Mouse (Mus musculus): ENCODE measurements around the gene AC109138.7. TPM values are rescaled to one million over a fixed set of nuclear protein-coding genes. Genes with fewer than 3 reads are reported as not detected.
"Not testable (repeated sequence)": the region's sequence is repeated elsewhere in the genome, so short reads cannot be mapped to it uniquely, and the experiment has no call there.

The AC109138.7 gene
- total RNA-seq, 1 experiment from 2014 or later = not detected

GRCm38 (mm10) chr19:4240247-4240668 is 26.1 kb downstream of the AC109138.7 start:
- no peak for ATAC-seq (replicated peaks; ENCODE audit: low read depth, poor library complexity, severe bottlenecking)

DNA sequence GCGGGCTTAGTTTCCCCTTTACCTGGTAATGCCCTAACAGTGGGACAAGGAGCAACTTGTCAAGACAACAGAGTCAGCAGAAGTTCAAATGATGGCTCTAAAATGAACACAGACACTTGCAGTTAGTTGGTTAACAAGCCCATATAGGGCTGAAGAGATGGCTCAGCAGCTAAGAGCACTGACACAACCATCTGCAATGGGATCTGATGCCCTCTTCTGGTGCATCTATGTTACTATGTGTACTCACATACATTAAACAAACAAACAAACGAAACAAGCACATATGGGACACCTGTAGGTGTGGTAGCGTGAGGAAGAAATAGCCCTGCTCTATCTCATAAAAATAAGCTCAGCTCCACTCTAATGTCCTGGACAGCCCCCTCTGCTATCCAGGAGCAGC is 28.3 kb downstream of the AC109138.7 start:
- no peak for ATAC-seq (replicated peaks; ENCODE audit: low read depth, poor library complexity, severe bottlenecking)

DNA sequence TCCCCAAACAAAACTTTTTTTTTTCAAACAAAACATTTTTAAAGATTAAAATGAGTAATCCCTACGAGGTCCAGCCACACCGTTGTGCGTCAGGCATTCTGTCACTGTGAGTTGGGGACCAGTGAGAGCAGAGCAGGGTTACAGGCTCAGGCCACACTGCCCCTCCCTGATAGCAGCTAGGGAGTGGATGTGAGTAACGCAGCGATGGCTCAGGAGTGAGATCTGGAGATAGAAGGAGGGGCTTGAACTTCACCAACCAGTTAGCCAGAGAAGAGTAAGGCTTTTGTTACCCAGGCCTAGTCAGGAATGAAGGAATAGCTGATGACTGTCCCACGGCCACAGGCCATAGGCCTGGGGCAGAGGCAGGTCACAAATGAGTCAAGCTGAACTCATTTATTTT is 30.6 kb downstream of the AC109138.7 start:
- ATAC-seq (replicated peaks; ENCODE audit: low read depth, poor library complexity, severe bottlenecking) = no peak

DNA sequence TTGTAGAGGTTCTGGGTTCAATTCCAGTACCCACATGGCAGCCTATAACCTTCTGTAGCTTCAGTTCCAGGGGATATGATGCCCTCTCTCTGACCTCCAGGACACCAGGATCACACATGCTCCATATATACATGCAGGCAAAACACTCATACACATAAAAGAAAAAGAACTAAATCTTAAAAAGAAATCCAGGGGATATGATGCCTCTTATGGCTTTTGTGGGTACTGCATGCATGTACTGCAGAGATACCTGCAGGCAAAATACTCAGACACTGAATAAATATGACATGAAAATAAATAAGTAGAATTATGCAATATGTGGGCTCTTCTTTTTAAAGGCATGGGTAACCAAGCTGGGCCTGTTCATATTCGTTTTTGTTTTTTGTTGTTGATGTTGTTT is 32.9 kb downstream of the AC109138.7 start:
- peak; percentile 39; the same call in 1 of the 2 replicates for ATAC-seq (replicated peaks; ENCODE audit: low read depth, poor library complexity, severe bottlenecking)

GRCm38 (mm10) chr19:4248683-4249082 is 34.5 kb downstream of the AC109138.7 start:
- ATAC-seq (replicated peaks; ENCODE audit: low read depth, poor library complexity, severe bottlenecking) = not testable (repeated sequence)

GRCm38 (mm10) chr19:4254230-4254629 is 40.1 kb downstream of the AC109138.7 start:
- ATAC-seq (replicated peaks; ENCODE audit: low read depth, poor library complexity, severe bottlenecking) = no peak

- ATAC-seq (replicated peaks; ENCODE audit: low read depth, poor library complexity, severe bottlenecking) = no peak
Observed at GRCm38 (mm10) chr19:4255583-4256162, 41.5 kb downstream of the AC109138.7 start.

DNA sequence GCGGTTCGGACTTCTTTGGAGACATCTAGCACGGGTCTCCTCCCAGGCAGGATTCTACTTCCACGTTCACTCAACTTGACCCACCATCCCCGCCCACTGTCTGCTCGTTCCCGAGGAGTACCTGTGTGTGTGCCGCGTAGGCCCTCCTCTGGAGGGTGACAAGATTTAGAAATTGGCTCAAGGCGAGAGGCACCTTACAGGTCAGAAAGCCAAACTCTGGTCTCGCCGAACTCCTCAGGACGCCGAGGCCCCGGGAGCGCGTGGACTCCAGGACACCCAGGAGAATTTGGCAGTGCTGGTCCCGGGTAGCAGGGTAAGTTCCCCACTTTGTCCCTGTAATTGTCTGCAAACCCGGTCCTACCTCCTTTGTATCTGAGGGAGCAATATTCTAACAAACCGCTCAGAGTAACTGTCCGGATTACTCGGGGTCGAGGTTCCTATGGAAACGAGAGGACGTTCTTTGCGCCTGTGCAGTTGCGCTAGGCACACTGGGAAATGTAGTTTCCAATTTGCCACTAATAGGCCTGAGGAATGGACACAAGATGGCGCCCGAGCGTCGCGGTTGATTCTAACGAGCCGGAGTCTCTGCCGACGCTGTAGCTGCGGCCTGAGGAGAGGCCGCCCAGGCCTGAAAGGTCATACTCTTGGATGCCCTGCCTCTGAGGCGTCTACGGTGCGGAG is 43.2 kb downstream of the AC109138.7 start:
- ATAC-seq (replicated peaks; ENCODE audit: low read depth, poor library complexity, severe bottlenecking) = peak; percentile 94

GRCm38 (mm10) chr19:4257897-4258252 is 43.7 kb downstream of the AC109138.7 start:
- ATAC-seq (replicated peaks; ENCODE audit: low read depth, poor library complexity, severe bottlenecking) = no peak

- ATAC-seq (replicated peaks; ENCODE audit: low read depth, poor library complexity, severe bottlenecking) = peak; percentile 60
Observed at GRCm38 (mm10) chr19:4261038-4261698, 47.0 kb downstream of the AC109138.7 start.

DNA sequence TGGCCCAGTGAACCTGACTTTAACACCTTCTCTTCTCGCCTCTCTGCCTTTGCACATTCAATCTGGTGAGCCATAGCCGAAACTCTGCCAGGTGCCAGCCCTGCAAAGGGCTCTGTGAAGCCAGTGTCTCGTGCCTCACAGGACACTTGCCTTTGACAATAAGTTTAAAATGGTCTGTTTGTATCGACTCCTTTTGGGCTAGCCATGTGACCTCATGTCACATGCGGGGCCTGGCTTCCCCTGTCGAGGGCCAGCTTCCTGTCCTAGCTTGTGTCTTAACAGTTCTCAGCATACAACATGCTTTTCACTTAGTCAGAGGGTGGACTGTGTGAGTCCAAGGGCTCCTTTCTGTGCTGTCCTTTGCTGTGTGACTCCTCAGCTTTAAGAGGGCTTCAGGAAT is 48.6 kb downstream of the AC109138.7 start:
- ATAC-seq (replicated peaks; ENCODE audit: low read depth, poor library complexity, severe bottlenecking) = no peak

DNA sequence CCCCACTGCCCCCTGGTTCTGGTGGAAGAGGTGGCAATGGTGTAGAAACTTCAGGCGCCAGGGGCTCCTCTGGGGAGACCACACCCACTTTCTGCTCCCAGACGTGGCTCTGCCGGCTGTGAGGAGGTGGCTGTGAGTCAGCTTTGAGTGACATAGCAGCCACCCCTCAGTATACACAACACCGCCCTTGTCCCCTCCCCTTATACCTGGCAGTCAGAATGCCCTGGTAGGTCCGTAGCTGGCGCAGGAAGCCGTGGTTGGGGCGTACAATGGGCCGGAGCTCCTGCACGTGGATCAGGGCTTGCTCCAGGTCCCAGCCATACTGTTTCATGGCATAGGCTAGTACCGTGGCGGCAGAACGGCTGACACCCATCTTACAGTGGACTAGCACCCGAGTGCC is 49.5 kb downstream of the AC109138.7 start:
- ATAC-seq (replicated peaks; ENCODE audit: low read depth, poor library complexity, severe bottlenecking) = no peak

DNA sequence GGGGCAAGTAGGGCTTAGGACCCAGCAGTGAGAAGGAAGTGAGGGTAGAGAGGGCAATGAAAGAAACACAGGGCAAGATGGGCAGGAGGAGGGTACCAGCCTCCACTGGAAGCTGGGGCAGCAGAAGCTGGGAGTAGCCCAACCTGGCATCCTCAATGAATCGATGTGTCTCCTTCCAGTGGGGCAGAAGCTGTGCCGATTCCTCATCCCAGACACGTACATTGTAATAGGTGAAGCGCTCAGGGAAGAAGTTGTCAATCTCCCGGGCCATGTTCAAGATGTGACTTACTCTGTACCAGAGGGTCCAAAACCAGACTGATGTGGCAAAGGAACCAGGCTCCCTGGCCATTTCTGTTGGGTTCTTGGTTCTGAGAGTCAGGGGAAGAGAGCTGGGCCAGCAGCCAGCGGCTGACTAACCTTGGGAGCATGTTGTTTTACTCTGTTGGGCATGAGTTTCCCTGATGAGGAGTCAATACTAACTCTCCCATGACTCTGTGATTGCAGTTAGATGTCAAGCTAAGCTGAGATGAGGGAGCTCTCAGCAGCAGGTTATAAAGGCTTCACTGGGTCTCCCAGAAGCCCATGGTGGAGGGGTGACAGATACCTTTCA is 50.1 kb downstream of the AC109138.7 start:
- no peak for ATAC-seq (replicated peaks; ENCODE audit: low read depth, poor library complexity, severe bottlenecking)

- no peak for ATAC-seq (replicated peaks; ENCODE audit: low read depth, poor library complexity, severe bottlenecking)
Observed at GRCm38 (mm10) chr19:4265956-4266355, 51.8 kb downstream of the AC109138.7 start.

DNA sequence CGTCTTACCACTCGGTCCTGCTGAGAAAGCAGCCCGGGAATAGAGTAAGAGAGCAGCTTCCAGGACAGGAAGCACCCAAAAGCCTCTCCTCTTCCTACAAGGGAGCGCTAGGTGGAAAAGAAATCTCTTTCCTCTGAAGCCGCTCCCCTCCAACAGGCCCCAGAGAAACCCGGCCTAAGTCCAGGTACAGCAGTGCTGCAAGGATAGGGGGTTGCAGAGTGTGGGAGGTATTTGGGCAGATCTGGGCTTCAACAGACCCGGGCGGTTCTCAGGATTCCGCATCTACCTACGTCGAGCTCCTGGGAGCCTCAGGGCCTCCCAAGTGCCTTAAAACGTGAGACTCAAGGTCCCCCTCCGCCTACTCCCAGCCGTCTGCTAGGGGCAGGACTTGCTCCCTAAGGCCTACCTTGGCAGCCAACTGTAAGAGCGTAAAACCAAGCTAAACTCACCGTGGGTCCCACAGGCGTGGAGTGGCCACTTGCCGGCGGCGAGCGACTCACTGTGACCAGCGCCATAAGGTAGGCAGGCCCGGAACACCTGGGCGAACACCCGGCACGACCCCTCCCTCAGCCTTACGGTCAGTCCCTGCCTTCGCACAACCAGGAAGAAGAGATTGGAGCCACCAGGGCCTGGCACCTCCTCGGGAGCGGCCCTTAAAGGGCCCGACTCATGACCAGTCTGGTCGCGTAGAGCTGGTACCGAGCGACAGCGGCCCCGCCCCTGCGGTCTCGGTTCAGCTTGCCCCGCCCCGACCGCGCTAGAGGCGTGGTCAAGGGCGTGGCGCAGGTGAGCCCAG is 54.6 kb downstream of the AC109138.7 start, which contains the start of gene Ssh3:
Gene Ssh3, minus strand, starts transcription at position 615 of the 796 bp plus-strand sequence.
- ATAC-seq (replicated peaks; ENCODE audit: low read depth, poor library complexity, severe bottlenecking) = peak; percentile 90

GRCm38 (mm10) chr19:4270187-4270586 is 56.0 kb downstream of the AC109138.7 start:
- ATAC-seq (replicated peaks; ENCODE audit: low read depth, poor library complexity, severe bottlenecking) = no peak

DNA sequence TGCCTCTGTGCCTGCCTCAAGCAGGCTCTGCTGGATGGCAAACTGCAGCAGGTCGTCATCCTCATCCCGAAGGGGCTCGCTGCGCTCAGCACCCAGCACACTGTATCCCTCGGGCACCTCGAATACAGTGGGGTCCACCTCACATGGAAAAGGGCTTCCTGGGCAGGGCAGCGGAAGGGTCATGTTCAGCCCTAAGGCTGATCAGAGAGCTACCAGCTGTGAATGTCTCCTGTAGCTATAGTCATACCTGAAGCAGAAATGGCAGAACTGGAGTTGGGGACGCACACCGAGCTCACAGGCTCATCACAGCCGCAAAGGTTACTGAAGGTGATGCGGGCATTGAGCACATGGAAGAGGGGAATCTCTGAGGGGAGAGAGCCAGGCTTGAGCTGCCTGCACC is 56.8 kb downstream of the AC109138.7 start:
- ATAC-seq (replicated peaks; ENCODE audit: low read depth, poor library complexity, severe bottlenecking) = no peak

DNA sequence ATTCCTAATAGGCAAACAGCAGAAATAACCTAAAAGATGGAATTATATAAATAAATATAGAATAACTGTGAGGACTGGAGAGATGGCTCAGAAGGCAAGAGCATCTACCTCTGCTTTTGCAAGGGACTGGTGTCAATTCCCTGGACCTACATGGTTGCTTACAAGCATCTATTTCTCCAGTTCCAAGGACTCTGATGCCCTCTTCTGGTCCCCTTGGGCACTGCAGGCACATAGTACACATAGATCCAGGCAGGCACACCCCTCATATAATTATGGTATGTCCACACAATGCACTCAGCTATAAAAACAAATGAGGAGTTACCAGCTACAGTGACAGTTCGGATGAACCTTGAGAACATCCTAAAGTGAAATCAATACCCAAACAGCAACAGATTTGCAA is 65.3 kb downstream of the AC109138.7 start:
- no peak for ATAC-seq (replicated peaks; ENCODE audit: low read depth, poor library complexity, severe bottlenecking)

- no peak for ATAC-seq (replicated peaks; ENCODE audit: low read depth, poor library complexity, severe bottlenecking)
Observed at GRCm38 (mm10) chr19:4280425-4280824, 66.3 kb downstream of the AC109138.7 start.

All from common myeloid progenitor, adult 5-6 weeks (primary cell).